In genomic region chr5:134325856-134326566, GRCm38 (mm10) we compare ENCODE assay signal across 13 mouse cellular contexts. TPM values are rescaled to one million over a fixed set of nuclear protein-coding genes. Genes with fewer than 3 reads are reported as not detected.
DNase-seq lines count a peak whose midpoint lies in the region; ATAC-seq and TF ChIP-seq lines count a peak whose summit lies in the region.
"Had no signal": no experiment of that assay in that cellular context is flagged by ENCODE, and none has a peak within 500 bp of the region (broad histone marks: within the 10 kb centered on the region; RNA-seq: fewer than 3 reads in every experiment).

No protein-coding gene starts in this region.

- H3K9ac ChIP-seq in heart, embryonic 15.5 days: no peak overlapping the region
- H3K9ac ChIP-seq in liver, embryonic 14.5 days (replicated peaks): no peak overlapping the region; the same call in 1 of the 2 replicates
- no peak overlapping the region for H3K9ac ChIP-seq in forebrain, postnatal 0 days
- H3K9ac ChIP-seq: limb, embryonic 13.5 days; neural tube, embryonic 13.5 days had no signal

- H3K36me3 ChIP-seq in heart, embryonic 15.5 days: no peaks in the 10 kb centered on the region
- H3K36me3 ChIP-seq in liver, embryonic 14.5 days (replicated peaks; ENCODE audit: control insufficient read depth, insufficient read depth, low read depth): no peaks in the 10 kb centered on the region
- H3K36me3 ChIP-seq in forebrain, postnatal 0 days (ENCODE audit: insufficient read depth): no peaks in the 10 kb centered on the region
- H3K36me3 ChIP-seq: limb, embryonic 13.5 days; neural tube, embryonic 13.5 days had no signal

- H3K4me1 ChIP-seq in heart, embryonic 15.5 days (replicated peaks): peaks cover 18% of the 10 kb centered on the region
- peaks cover 3 to 22% of the 10 kb centered on the region in 2 experiments for H3K4me1 ChIP-seq in liver, embryonic 14.5 days (replicated peaks; ENCODE audit: control insufficient read depth in 2 of 2, insufficient read depth in 2 of 2, low read length in 1 of 2)
- H3K4me1 ChIP-seq in forebrain, postnatal 0 days (ENCODE audit: insufficient read depth): no peaks in the 10 kb centered on the region
- H3K4me1 ChIP-seq: neural tube, embryonic 13.5 days had no signal

- peak overlapping the region; percentile 27; the same call in 1 of the 2 replicates for H3K27ac ChIP-seq in heart, embryonic 15.5 days
- peak overlapping the region; percentile 31; the same call in 1 of the 2 replicates for H3K27ac ChIP-seq in liver, embryonic 14.5 days
- H3K27ac ChIP-seq in forebrain, postnatal 0 days (ENCODE audit: low read depth, low read length): no peak overlapping the region
- H3K27ac ChIP-seq: limb, embryonic 13.5 days; neural tube, embryonic 13.5 days had no signal

- ATAC-seq in heart, embryonic 15.5 days (replicated peaks; ENCODE audit: insufficient number of reproducible peaks, insufficient read depth, low FRiP score, low read depth): no peak; the same call in 1 of the 2 replicates
- peak; percentile 21 for ATAC-seq in activated CD4-positive, CD25-positive, alpha-beta regulatory T cell, adult 4 months
- no peak for ATAC-seq in liver, embryonic 14.5 days (ENCODE audit: insufficient read depth)
- no peak for ATAC-seq in forebrain, postnatal 0 days

- 48% methylated on average over 13 of the region's 13 CpGs for WGBS in heart, embryonic 15.5 days
- WGBS in liver, embryonic 14.5 days (ENCODE audit: insufficient replicate concordance): 29% methylated on average over 13 of the region's 13 CpGs
- WGBS in forebrain, postnatal 0 days: 73% methylated on average over 13 of the region's 13 CpGs

- H3K27me3 ChIP-seq in heart, embryonic 15.5 days: no peaks in the 10 kb centered on the region
- H3K27me3 ChIP-seq in liver, embryonic 14.5 days (ENCODE audit: control insufficient read depth, insufficient read depth, low read length): no peaks in the 10 kb centered on the region
- no peaks in the 10 kb centered on the region for H3K27me3 ChIP-seq in forebrain, postnatal 0 days (ENCODE audit: insufficient read depth, low read length)
- H3K27me3 ChIP-seq: limb, embryonic 13.5 days; neural tube, embryonic 13.5 days had no signal

- no peak for TF ChIP-seq EP300 in liver, embryonic 14.5 days (IDR thresholded peaks at IDR 0.05; ENCODE audit: low read depth)

- no peak overlapping the region for H3K4me2 ChIP-seq in heart, embryonic 15.5 days
- H3K4me2 ChIP-seq in liver, embryonic 14.5 days (ENCODE audit: low read depth): peak overlapping the region; percentile 15; the same call in 1 of the 2 replicates
- H3K4me2 ChIP-seq in forebrain, postnatal 0 days (ENCODE audit: low read depth): no peak overlapping the region
- H3K4me2 ChIP-seq: limb, embryonic 13.5 days; neural tube, embryonic 13.5 days had no signal

- DNase-seq in heart, adult 11 months: no peak
- DNase-seq in A20 (ENCODE audit: low read depth, low spot score): peak; percentile 46
- DNase-seq in liver, embryonic 14.5 days (ENCODE audit: low read depth in 3 of 3, low spot score in 3 of 3): peak in 1 of 3 experiments; percentile 29
- no peak for DNase-seq in forebrain, postnatal 0 days
- no peak for DNase-seq in layer of hippocampus, adult 11-12 months (ENCODE audit: low spot score)
- DNase-seq in kidney, postnatal 4 days: no peak
- DNase-seq: embryo, embryonic 11 days; gastrocnemius, postnatal 36 days; kidney, postnatal 14 days had no signal

- no peak for TF ChIP-seq CTCF in liver, embryonic 14.5 days (IDR thresholded peaks at IDR 0.05; ENCODE audit: low read depth)
- TF ChIP-seq CTCF in forebrain, postnatal 0 days (IDR thresholded peaks at IDR 0.05; ENCODE audit: low read depth): no peak

- H3K9me3 ChIP-seq in heart, embryonic 15.5 days (replicated peaks): no peaks in the 10 kb centered on the region
- no peaks in the 10 kb centered on the region for H3K9me3 ChIP-seq in liver, embryonic 14.5 days (ENCODE audit: control insufficient read depth, low read length)
- no peaks in the 10 kb centered on the region for H3K9me3 ChIP-seq in forebrain, postnatal 0 days (ENCODE audit: low read length)
- H3K9me3 ChIP-seq: limb, embryonic 13.5 days; neural tube, embryonic 13.5 days had no signal

- no peak overlapping the region for H3K4me3 ChIP-seq in heart, embryonic 15.5 days
- H3K4me3 ChIP-seq in liver, embryonic 14.5 days (ENCODE audit: insufficient read depth in 1 of 2, low read depth in 2 of 2, low read length in 2 of 2): no peak overlapping the region
- H3K4me3 ChIP-seq in forebrain, postnatal 0 days (ENCODE audit: low read depth, low read length): no peak overlapping the region
- H3K4me3 ChIP-seq: limb, embryonic 13.5 days; neural tube, embryonic 13.5 days had no signal

RNA-seq across cellular contexts. Expression of gene Gtf2i, which starts 11.5 kb away (rescaled TPM):
- 121 and 125 TPM in 2 replicates for polyA plus RNA-seq in heart, embryonic 15.5 days (2015; fragmentation: Nextera tagmentation; extraction: Ambion mirVana)
- polyA plus RNA-seq in activated CD4-positive, CD25-positive, alpha-beta regulatory T cell, adult 4 months (2017; shearing (Covaris generic)): 10 to 100 TPM; 71.1 to 90.5 TPM
- 19.5 and 26.5 TPM in 2 replicates for polyA plus RNA-seq in liver, embryonic 14.5 days (2012; rRNA removed)
- polyA plus RNA-seq in liver, embryonic 14.5 days (2014; fragmentation: Nextera tagmentation; extraction: Ambion mirVana): 26.1 and 29.8 TPM in 2 replicates
- 98.3 and 120 TPM in 2 replicates for total RNA-seq in forebrain, postnatal 0 days (2014; rRNA removed)
- polyA plus RNA-seq in forebrain, postnatal 0 days (2015; fragmentation: Nextera tagmentation; extraction: Ambion mirVana): 62.7 and 85.6 TPM in 2 replicates
